Mouse (Mus musculus) layer of hippocampus, postnatal 10 days (tissue): ENCODE data around the gene Flnc. TPM values are rescaled to one million over a fixed set of nuclear protein-coding genes. Genes with fewer than 3 reads are reported as not detected.
A peak's percentile ranks its signal among the peaks of the same experiment; 100 is the strongest.
"Not testable (repeated sequence)": the region's sequence is repeated elsewhere in the genome, so short reads cannot be mapped to it uniquely, and the experiment has no call there.

Experiments
- DNase-seq, 2 experiments: peaks; one replicate each; pipeline ENCODE4 v3.0.0; 2021; ENCODE audit warnings: low spot score in 2 of 2
- long read RNA-seq: library from polyadenylated mRNA; stranded (forward); transcript quantifications from one replicate; pipeline ENCODE4 v2.0.0, GENCODE M21; 2023
- total RNA-seq, 2 experiments: library from RNA; stranded (reverse); gene quantifications; 2 replicates each; pipeline ENCODE4 v1.2.3; 2021

Flnc gene
- total RNA-seq, result 1 to 10 TPM; 4.0 to 4.4 TPM
- long read RNA-seq, result 0 reads

DNA sequence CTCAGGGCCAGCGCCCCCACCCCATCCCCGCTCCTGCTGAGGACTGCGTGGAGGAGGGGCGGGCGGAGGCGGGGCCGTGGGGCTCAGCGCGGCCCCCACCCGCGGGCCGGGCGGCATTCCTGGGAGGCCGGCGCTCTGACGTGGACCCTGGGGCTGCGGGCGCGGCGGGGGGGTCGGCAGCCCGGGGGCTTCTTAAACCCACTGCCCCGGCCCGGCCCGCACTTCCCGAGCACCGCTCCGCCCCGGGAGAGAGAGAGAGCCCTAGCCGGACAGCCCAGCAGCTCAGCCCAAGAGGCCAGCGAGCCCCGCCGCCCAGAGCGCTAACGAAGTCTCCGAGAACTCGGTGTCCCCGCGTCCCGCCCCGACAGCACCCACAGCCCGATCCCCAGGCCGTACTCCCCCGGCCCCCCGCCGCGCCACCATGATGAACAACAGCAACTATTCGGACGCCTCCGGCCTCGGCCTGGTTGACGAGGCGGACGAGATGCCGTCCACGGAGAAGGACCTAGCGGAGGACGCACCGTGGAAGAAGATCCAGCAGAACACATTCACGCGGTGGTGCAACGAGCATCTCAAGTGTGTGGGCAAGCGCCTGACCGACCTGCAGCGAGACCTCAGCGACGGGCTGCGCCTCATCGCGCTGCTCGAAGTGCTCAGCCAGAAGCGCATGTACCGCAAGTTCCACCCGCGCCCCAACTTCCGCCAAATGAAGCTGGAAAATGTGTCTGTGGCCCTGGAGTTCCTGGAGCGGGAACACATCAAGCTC, at the start of gene Flnc:
Gene Flnc, plus strand, starts transcription at position 219 of the 766 bp plus-strand sequence.
- DNase-seq, result no peak

DNA sequence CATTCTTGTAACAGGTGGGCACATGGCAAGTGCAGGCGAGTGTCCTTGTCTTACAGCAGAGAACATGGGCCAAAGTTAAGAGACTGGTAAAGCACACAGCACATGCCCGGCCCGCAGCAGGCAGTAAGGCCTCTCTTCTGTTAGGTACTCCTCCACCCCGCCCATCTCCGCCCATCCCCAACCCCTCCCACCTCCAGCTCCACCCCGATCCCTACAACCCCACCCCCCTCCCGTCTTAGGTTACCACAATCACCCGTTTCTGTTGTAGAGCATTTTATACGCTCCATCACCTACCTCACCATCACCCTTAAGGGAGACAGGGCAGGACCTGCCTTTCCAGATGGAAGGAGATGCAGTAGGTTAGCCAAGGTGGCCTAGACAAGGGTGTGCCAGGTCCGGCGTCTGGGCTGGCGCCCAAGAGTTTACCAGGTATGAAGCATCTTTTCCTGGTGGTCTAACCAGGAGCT, 45.0 kb upstream of the Flnc start, which contains the start of gene Opn1sw:
Gene Opn1sw, minus strand, starts transcription at position 417 of the 467 bp plus-strand sequence.
- peak in 1 of 2 experiments; percentile 8 for DNase-seq

DNA sequence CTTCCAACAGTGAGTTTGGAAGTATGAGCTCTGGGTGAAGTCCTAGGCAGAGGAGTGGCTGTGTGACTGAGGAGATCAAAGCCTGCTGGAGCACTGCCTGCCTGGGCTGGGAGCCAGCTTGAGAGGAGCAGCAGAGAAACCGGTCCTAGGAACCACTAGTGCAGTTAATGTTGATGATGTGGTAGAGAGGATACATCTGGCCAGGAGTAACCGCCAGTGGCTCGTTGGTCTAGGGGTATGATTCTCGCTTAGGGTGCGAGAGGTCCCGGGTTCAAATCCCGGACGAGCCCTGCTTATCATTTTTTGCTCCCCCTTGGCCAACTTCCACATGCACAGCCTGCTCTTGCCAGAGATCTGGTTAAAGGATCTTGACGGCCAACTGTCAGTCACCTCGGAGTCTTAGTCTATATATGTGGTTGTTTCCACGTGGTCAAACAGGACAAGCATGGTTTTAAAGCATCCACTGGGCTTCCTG, 44.4 kb upstream of the Flnc start:
- peak; percentile 81 to 88 for DNase-seq

DNA sequence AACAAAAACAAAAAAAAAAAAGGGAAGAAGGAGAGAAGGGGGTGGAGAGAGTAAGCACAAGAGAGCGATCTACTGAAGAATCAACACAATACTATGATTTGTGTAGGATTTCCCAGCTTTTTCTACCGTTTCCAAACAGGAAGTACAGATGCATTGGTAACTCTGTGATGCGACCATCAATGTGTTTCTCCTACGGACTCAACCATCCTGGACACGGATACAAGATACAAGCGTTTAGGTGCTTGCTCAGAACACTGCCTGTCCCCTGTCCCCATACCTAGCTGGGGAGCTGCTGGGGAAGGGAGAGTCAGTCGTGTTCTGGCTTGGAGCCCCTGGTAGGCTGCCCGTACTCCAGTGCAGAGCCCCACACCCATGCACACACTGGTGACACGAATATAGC, 43.6 kb upstream of the Flnc start:
- DNase-seq, result no peak

DNA sequence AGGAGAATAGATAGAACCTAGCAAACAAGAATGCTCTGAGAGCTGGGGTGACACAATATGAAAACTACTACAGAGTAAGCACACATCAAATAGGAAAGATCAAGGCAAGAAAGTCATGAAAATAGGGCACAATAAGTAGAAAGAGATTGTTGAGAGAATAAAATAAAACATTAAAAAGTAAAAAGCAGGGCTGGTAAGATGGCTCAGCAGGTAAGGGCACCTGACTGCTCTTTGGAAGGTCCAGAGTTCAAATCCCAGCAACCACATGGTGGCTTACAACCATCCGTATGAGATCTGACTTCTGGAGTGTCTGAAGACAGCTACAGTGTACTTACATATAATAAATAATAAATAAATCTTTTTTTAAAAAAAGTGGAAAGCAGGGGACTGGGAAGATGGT, 42.6 kb upstream of the Flnc start:
- DNase-seq, result not testable (repeated sequence)

DNA sequence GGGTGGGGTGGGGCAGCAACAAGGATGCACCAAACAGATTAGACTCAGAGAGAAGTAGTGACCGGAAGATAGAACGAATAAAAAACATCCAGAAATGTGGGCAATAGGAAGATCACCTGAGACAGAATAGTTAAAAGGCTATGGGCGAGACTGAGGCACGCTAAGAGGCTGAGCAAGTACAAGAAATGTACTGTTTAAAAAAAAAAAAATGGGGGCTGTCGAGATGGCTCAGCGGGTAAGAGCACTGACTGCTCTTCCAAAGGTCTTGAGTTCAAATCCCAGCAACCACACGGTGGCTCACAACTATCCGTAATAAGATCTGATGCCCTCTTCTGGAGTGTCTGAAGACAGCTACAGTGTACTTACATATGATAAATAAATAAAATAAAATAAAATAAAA, 41.8 kb upstream of the Flnc start:
- not testable (repeated sequence) for DNase-seq

DNA sequence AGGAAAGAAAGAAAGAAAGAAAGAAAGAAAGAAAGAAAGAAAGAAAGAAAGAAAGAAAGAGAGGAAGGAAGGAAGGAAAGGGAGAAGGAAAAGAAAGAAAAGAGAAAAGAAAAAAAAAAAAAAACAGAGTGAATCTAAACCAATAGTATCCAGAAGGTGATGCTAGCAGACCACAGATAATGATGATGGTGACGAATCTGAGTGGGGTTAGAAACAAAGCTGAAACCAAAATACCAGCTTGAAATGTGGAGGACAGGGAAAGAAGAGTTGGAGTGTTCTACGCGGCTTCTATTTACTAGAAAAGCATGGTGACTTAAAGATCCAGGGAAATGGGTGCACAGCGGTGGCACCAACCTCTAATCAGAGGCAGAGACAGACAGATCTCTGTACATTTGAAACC, 41.3 kb upstream of the Flnc start:
- no peak for DNase-seq

DNA sequence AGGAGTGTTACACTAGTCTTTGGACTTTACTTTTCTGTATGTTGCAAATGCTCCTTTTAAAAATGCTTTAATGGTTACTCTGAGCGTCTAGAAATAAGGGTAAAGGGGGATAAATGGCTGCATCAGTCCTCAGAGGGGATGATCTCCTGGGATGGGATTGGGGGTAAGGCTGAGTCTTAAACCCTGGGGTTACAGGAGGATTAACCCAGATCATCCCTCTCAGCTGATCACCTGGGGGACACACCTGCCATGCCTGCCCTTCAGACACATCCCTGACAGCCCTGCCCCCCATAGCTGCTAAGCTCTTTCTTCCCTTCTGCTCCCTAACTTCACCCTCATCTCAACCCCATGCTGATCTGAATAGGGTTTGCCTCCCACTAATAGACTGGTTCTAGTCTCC, 38.8 kb upstream of the Flnc start:
- no peak for DNase-seq

DNA sequence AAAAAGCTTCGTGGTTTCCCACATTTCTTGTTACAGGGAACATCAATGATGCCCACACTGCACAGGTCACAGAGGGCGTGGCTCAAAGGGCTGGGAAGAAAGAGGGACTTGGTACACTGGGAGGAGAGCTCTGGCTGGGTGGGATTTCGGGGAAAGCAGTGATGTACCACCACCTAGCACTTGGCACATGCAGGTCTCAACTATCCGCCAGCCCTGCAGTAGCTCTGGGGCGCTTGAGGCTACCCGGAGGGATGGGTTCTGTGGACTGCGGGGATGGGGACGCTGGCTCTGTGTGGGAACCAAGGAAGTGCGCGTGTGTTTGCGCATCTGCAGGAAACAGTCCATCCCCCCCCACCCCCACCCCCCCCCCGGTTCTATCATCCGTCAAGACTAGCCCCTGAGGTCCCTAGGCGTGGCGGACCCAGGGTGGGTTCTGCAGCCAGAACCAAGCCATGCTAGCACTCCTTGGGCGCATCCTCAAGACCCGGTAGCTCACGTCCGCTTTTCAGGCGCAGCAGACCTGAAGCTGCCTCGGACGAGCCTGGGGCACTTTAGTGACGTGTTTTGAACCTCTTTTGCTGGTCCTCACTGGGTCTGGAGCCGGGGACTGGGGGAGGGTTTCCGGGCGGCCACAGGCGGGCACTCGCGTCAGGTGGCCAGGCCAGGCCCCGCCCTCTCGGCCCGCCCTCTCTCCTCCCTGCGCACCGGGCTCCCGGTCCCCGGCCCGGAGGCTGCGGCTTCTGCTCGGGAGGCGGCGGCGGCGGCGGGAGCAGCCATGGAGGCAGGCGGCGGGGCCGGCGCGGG, 36.9 kb upstream of the Flnc start, which contains the start of gene Ccdc136:
Gene Ccdc136, plus strand, starts transcription at position 400 of the 804 bp plus-strand sequence.
- DNase-seq, result peak; percentile 62 to 81

DNA sequence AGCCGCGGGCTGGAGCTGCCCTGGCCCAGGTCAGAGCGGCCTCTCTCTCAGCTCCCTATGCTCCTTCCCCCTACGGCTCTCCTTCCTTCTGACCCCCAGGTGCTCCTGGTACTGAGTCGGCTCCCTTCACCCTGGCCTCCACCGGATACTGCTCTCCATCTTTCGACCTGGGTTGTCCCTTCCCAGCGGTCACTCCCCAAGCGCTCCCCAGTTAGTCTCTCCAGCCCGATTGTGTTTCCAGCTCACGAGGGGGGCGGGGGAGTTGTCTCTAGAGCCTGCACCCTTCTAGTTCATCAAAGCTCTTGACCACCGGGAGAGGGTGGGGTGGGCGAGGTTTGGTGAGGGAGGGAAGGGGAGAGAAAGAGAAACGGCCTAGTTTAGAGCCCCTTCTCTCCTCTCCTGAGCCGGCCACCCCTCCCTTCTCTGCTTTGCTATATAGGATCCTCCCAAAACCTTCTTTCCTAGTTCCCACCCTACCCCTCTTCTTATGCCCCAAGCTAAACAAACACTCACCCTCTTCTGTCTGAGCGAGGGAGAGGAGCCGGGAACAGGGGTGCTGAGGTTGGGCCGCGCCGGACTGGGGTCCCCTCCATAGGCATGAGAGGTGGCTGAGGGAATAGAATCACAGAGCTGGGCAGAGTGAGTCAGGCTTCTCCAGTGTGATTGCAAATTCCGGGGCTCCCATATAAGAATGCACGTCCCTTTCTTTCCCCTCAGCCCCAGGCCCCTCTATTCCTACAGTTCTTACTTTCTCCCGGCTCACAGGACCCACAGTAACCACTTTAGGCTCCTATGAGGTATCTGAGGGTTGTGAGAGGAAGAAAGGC, 36.1 kb upstream of the Flnc start:
- peak; percentile 29 to 38 for DNase-seq

DNA sequence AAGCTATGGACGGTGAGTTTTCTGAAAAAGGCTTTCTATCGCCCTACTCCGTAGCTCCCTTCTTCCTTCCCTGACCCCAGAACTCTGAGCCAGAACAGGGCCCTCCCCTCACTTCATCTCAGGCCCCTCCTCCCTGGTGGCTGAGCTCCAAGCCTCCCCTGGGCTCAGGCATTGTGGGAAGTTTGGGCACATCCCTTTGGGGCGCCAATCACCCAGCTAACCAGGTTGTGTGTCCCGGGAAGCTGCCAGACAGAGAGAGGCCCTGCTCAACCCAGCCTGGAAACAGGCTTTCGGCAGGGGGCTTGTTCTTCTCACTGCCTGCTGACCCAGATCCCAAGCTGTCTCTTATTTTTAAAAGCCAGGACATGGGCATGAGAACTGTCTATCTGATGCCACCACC, 35.5 kb upstream of the Flnc start:
- peak; percentile 62 to 73 for DNase-seq

DNA sequence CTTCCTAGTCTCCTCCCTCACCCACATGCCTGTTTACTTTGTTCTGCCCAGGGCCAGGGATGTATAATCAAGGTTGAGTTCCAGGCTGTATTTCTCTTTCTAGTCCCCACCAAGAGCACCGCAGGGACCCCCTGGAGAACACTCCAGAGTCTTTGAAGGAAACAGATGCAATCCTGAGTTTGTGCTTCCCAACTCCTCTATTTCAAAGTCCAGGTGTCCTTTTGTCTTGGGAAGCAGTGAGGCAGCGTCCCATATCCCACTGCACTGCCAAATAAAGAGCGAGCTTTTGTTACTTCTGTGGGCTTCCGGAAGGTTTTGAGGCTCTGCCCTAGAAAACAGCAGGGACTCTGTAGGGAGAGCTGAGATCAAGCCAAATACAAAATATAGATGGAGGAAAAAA, 33.2 kb upstream of the Flnc start:
- no peak for DNase-seq

DNA sequence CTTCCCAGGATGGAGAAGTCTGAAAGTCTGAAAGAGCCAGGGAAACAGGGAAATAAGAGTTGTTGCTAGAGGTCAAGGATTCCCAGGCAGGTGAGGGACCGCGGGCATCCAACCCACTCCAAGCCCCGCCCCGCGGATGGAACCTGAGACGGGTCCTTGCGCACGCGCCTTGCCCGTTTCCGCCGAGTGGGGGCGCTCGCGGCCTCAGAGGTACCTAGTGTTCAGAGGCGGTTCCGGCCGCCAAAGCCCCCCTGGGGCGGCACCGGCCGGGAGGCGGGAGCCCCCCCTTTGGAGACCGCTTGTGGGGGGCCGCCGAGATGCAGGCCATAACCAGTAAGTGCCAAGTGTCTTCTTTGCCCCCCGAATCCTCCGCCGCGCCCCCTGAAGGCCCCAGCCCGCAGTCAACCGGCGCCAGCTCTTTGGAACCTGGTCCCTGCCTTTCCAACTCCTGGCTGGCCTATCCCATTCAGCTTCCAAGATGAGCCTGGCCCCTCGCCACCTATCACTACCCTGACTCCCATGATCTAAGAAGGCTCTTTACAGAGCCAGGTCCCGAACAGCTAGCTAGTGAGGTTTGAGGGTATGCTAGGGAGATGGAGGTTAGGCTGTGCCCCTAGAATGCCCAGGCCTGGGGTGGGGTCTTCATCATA, 30.2 kb upstream of the Flnc start:
- DNase-seq, result peak; percentile 25 to 52

DNA sequence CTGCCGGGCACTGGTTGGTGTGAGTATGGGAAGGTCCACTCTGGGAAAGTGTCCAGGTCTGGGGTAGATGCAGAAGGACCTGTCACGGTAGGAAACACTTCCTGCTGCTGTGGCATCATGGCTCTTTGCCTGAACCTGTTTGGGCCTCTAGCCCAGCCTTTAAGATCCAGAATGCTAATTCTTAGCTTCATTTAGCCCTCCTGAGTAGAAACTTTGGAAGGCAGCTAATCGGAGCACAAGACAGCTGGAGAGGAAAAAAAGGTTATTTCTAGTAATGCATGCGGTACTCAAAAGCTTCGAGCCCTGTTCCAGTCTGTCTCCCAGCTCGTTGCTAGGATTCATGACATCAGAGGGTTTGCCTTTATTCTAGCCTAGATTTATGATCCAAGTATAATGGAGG, 26.6 kb upstream of the Flnc start:
- peak in 1 of 2 experiments; percentile 11 for DNase-seq

DNA sequence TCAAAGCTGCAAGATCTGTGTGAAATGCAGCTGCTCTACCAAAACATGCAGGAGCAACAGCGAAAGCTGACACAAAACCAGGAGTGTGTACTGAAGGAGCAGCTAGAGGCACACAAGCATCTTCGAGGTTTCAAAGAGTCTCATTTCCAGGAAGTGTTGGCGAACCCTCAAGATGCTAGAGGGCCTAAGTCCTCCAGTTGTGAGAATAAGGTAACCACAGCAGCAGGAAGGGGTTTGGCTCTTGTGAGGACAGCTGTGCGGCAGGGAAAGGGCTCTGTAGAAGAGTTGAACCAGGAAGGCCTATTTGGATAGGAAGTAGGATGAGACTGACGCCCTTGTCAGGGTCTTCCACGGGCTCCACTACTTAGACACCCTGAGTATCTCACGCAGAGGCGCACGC, 17.6 kb upstream of the Flnc start:
- no peak for DNase-seq

DNA sequence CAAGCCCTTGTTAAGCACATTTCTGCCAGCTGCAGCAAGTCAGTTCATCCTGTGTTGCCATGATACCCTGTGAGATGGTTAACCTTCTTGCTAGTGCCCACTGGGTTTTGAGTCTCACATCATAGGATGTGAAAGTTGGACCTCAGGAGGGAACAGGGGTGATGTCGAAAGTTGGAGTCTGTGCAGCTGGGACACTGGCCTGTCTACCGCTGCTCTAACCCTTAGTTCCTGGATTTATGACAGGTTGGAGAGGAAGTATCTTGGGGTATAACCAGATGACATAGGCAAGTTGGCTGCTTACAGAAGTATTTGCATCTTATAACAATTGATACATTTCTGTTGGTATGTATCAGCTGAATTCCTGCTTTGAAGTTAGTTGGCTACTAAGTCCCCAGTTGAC, 12.5 kb upstream of the Flnc start:
- DNase-seq, result no peak

DNA sequence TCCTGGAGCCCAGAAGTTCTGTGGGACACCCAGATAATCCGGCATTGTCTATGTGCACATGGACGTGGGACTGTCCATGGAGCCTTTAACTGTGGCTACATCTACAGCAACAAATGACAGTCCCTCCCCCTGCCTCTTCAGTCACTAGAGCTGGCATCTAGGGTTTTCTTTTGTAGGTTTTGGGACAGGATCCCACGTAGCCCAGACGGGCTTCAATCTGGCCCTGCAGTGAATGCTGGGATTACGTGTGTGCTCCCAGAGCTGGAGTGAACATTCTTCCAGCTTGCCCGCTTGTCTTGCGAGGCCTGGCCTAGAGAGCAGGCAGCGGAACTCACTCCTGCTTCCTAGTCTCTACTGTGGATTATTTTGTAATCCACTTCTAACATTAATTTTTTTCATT, 7.9 kb upstream of the Flnc start:
- DNase-seq, result no peak

DNA sequence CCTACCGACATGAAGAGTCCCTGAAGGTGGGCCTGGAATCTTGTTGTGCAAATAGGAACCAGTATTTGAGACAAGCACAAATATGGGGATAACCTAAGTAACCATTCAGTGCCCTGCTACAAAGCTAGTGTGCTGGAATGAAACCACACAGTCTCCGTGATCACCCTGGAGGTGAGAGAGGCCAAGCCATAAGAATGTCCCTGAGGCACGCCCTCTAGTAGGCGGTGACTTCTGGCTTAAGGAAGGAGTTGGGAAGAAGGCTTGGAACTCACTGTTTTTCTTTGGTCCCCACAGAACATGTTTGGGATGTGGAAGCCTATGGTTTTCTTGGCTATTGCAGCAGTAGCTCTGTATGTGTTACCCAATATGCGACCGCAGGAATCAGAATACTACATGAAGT, 6.7 kb upstream of the Flnc start:
- no peak for DNase-seq

DNA sequence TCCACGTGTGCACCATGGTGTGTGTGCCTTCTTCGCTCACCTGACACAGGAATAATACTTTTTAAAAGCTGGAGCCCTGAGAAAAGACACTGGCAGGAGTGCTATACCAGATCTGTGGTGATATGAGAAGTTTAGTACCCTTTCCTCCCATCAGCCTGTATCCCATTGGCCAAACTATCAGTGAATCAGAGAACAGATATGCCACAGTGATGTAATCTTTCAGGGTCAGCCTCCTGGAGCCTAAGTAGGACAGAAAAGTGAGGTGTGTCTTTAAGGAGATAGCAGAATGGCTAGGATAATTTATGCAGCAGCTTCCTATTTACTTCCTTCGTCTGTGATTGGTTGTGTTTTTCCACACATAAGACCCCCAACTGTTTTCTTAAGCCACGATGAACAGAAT, 4.9 kb upstream of the Flnc start:
- DNase-seq, result no peak

DNA sequence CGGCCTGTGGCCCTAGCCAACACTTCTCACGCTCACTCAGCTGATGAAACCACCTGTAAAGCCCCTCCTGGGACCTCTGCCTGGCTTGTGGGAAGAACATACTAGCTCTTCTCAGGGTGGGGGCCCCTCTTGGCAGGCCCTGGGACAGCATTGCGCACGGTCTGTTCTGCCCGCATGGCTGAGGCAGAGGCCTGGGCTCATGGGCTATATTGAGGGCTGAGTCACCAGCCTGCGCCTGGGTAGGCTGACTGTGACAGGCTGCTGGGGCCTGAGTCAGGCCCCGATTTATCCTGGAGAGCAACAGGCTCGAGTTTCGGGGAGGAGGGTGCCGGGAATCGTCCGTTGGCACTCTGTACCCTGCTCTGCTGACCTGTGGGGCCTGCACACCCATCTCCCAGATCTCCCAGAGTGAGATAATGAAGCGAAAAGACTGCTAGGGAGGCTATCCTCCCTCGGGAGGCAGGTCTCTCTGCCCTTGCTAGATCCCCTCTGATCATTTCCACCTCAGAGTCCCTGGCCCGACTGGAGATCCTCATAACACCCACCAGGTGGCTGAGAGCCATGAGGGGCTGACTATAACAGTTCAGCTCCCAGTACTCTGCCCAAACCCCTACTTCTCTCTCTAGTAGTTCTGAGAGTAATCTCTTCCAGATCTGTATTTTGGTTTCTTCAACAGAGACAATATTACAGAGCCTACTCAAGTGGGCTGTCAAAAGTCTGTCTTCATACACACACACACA, 2.2 kb upstream of the Flnc start:
- DNase-seq, result no peak
